Mouse (Mus musculus): ENCODE measurements around the gene Morf4l1.

GRCm38 (mm10) chr9:90053852-90054251 lies 60.7 kb downstream of the Morf4l1 start, which contains the start of gene Ctsh:
- TF ChIP-seq POLR2A (IDR thresholded peaks at IDR 0.05; ENCODE audit: insufficient read depth, low read depth, low read length), result no peak
- no peak for TF ChIP-seq CTCF (IDR thresholded peaks at IDR 0.05; ENCODE audit: insufficient read depth, low read depth, low read length)

Data from olfactory bulb, adult 2 months (tissue).